Mouse (Mus musculus): ENCODE measurements around the gene Katna1. TPM values are rescaled to one million over a fixed set of nuclear protein-coding genes. Genes with fewer than 3 reads are reported as not detected.

Gene Katna1
- polyA plus RNA-seq (2012; rRNA removed), result 1.4 and 2.1 TPM in 2 replicates

DNA sequence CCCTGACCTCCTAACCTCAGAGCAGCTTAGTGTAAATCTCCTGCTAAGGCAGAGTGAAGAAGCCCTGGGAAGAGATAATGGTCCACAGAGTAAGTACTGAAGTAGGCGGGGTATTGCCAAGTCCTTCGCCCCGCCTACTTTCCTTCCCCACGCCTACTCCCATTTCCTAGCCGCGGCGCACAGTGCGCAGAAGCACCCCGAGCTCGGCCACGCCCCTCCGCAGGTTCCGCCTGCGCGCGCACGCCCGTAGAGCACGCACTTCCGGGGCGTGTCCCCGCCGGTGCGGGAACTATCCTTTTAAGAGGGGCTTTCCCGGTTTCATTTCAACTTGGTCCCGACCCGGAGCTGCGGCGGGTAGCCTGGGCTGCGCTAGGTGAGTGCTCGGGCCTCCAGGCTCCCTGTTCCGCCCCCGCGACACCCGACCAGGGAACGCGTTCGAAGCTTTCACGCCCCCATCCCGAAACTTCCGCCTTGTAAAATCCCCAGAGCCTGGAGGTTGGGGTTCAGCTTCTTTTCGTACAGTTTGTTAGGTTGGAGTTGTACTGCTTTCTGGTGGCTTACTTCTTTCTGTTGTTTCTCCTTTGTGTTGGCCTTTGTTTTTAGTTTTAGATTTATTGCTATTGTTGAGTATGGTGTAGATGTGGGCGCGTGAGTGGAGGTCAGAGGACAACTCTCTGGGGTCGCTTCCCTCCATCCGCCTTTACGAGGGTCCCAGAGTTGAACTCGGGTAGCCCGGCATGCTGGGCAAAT, at the start of gene Katna1:
Katna1 (plus strand) TSS at position 250 of the 750 bp plus-strand sequence.

DNA sequence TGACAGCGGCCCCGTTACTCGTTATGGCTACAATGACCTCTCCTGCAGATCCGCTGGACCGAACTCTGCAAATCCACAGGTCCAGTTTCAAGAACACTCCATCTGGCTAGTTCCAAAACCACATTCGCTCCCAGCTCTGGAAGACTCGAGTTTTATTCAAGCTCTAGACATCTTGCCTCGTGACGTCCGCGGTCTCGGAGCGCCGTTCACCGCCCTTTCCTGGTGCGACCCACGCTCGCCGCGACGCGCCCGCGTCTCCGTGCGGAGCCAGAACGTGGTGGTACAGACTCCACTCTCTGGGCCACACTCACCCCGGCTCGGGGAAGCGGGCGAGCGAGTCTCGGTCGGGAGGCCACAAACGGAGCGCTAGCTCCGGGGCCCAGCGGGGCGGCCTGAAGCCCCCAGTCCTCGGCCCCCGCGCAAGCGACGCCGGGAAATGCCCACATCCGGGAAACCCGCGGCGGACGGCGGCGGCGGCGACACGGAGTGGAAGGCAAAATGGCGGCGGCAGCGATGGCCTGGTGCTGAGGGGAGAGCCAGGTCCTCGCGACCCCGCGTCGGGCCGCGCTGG, 45.0 kb upstream of the Katna1 start, which contains the start of the genes Pcmt1 and Lats1:
Pcmt1 (minus strand) TSS at position 406 of the 571 bp plus-strand sequence.
Lats1 (plus strand) TSS at position 484 of the 571 bp plus-strand sequence.

DNA sequence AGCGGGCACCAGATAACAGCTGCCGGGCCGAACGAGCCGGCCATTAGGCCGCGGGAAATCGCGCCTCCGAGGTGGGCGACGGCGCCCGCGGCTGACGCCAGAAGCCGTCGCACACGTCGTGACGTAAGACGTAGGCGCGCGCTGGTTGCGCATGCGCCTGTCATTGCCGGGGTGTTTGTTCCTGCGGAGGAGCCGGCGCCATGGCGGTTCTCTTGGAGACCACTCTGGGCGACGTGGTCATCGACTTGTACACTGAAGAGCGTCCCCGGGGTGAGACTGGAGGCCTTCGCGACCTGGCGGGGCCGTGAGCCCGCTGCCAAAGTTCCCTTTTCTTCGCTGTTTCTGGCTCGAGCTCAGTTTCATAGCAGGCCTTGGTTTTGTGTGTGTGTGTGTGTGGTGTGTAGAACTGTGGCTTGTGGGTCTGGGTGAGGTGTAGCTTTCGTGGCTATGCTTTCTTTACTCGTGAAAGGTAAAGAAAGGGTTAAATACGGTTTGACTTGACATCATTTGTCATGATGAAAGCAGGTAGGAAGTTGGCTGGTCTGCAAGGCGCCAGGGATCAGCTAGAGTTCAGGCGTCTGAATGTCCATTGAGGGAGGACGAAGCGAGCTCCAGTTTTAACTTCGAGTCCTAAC, 67.1 kb downstream of the Katna1 start, which contains the start of the genes Ginm1 and Ppil4:
Ginm1 (minus strand) TSS at position 74 of the 635 bp plus-strand sequence.
Ppil4 (plus strand) TSS at position 141 of the 635 bp plus-strand sequence.

Other genes starting within 250 kb of the Katna1 start
- 9.0 and 10.5 TPM in 2 replicates for gene Lrp11, start 136.2 kb upstream of the Katna1 start, polyA plus RNA-seq (2012; rRNA removed)
- 2.9 and 4.1 TPM in 2 replicates for gene Nup43, start 58.5 kb upstream of the Katna1 start, polyA plus RNA-seq (2012; rRNA removed)
- 21.0 and 24.1 TPM in 2 replicates for gene Pcmt1, start 44.9 kb upstream of the Katna1 start, polyA plus RNA-seq (2012; rRNA removed)
- gene Lats1, start 44.8 kb upstream of the Katna1 start, polyA plus RNA-seq (2012; rRNA removed), result 8.4 and 9.3 TPM in 2 replicates
- gene Ginm1, start 66.8 kb downstream of the Katna1 start, polyA plus RNA-seq (2012; rRNA removed), result 34.2 and 43.5 TPM in 2 replicates
- gene Ppil4, start 66.9 kb downstream of the Katna1 start, polyA plus RNA-seq (2012; rRNA removed), result 3.6 and 4.4 TPM in 2 replicates
- gene Zc3h12d, start 106.5 kb downstream of the Katna1 start, polyA plus RNA-seq (2012; rRNA removed), result 6.1 and 6.2 TPM in 2 replicates
- 15.6 and 15.9 TPM in 2 replicates for gene Tab2, start 230.2 kb downstream of the Katna1 start, polyA plus RNA-seq (2012; rRNA removed)

Measured in colon, adult 2 months (tissue).